Mouse (Mus musculus) frontal cortex, postnatal 36 days (tissue): ENCODE measurements at regions not wholly inside any gene's neighbourhood (a gene's known extent, or its start where the extent isn't known, plus 50 kb on each side); places are given as distances from the start of the nearest gene placed in this dataset.
"Not testable (repeated sequence)": the region's sequence is repeated elsewhere in the genome, so short reads cannot be mapped to it uniquely, and the experiment has no call there.

Experiments
- DNase-seq, 2 experiments: peaks; one replicate each; pipeline ENCODE4 v3.0.0; 2022; ENCODE audit warnings: low spot score in 2 of 2

DNA sequence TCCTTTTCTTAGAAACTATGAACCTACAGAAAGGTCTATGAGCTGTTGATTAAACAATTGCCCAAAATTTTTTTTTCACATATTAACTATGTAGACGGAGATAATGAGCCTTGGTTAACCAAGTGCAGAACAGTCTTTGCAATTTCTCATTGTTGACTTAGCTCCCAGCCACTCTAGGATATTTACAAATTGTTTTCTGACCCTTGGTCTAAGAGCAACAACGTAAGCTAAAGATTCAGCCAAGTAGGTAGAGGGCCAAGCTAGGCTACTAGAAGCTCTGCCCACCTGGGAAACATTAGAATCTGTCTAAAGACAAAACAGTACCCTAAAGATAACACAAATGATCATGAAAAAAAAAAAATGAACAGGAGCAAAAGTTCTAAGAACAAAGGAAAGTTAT is 67.5 kb upstream of the Map9 start:
- no peak for DNase-seq

DNA sequence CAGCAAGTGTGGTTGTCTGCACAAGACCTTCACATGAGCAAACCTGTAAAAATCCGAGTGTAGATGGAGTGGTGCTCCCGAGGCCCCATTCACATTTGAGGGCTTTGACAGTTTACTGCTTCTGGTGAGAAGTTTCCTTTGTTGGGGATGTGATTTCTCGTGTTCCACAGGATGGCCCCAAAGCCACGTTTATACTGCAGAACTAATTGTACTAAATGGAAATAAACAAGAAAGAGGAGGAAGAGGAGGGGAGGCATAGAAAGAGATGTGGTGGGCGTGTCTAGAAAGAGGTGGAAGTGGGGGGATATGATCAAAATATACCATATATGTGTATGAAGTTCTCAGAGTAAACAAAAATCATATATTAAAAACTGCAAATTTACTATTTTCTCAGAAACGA is 68.8 kb upstream of the Map9 start:
- DNase-seq = no peak

DNA sequence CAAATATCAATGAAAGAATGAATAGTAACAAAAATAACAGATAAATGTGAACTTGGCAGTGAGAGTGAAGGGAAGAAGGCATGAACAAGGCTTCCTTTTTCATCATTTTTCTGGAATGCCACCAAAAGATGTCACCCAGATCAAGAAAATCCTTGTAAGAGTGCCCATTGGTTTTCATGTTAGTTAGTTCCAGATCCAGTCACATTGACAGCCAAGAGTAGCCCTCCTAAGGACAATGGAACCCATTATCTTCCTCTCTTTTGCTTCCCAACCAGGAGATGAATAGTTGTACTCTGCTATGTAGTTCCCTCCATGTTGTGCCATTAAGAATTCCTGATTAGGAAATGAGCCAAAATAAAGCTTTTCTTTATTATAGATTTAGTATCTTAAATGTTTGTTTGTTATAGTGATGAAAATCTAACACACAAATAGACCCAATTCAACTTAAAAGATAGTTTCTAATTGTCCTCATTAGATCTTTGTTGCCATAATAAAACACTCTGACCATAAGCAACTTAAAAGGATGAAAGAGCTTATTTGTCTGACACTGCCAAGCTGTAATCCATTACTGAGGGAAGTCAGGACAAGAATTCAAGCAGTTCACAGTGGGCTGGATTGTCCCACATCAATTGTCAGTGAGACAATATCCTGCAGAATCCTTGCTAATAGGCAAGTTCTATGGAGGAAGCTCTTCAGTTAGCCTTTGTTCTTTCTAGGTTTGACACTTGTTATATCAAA is 80.7 kb upstream of the Map9 start:
- DNase-seq = no peak

DNA sequence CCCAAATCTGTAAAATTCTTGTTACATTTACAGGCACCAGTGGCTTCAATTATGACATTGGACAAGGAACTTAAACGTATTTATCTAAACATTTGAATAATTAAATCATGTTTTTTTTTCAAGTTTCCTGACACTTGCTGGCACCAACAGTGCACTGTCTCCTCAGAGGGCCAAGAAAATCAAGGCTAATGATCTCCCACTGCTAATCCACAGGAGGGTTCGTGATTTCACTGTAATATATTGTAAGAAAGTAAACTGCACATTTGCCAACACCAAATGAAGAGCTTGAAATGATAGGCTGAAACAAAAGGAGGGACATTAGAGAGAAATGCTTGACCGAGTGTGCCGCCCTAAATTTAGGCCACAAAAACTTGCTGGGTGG is 82.0 kb upstream of the Map9 start:
- no peak for DNase-seq

DNA sequence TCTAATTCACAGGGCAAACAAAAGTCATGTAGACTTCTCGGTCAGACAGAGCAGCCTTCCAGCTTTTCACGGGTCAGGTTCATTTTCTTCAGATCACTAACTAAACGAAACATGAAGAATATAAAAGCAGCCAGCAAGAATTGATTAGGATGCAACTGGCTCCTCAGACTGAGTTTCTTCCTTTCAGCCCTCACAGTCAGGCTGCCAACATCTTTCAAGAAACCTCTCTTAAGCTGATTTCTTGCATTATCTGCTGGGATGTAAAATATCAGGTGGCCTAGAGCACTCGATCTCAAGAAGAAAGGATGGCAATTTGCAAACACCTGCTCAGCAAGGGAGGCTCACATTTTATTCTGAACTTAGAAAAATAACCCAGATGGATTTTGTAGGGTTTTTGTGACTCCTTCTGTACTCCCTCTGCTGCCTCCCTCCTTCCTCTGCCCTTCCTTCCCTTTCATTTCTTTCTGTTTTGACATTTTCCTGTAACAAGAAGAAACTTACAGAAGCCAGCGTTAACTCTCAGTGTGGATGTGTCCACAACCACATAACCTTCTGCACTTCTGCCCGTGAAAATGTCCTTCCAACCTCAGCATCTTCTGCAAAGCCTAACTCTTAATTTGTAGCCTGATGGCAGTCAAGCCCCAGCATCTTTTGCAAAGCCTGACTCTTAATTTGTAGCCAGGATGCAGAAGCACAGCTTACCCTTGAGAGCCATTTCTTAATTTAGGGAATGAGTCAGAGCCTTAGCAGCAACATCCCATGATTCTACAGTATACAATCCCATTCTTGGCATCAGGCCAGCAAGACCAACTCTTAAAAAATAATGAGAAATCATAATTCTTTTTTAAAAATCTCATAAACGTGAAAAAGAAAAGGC is 82.7 kb upstream of the Map9 start:
- DNase-seq = peak; percentile 48 to 71

DNA sequence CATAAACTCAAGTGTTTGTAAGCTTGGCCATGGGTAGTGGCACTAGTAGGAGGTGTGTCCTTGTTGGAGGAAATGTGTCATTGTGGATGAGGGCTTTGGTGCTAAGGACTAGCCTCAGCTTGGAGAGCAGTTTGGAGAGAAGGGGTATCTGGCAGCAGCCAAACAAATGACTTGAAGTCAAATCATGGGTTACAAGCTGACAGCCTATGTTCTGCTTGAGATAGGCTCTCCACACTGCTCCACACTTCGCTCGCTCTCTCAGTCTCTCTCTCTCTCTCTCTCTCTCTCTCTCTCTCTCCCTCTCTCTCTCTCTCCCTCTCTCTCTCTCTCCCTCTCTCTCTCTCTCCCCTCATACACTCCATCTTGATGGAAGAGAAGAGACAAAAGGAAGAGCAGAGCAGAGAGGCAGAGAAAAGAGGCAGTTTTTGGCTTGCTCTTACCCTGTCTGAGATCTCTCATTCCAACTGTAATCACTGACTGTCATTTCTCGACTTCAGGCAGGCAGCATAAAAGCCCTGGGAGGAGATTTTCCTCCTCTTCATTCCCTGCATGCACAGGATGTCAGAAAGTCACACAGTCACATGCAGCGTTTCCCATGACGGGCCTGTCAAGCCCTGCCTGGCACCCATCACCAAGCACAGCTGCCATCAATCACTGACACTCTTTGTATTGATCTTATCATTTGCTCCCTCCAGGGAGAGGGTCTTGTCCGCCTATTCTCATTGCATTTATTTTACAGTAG is 83.5 kb upstream of the Map9 start:
- no peak for DNase-seq

DNA sequence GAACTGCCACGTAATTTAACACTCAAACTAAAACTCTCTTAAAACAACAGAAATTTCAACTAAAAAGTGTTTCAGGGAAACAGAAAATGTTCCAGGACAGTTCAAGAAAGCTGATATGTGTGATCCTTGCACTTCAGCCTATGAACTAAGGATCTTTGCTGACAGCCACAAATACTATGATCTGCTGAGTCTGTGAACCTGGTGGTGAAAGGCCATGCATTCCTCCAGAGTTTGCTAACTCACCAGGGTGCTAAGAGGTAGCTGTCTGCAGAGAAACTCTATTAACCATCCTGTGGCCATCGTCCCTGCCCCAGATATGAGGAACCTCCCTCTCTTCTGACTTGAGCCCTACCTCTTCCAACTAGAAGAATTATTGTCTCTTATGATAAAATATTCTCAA is 84.3 kb upstream of the Map9 start:
- not testable (repeated sequence) for DNase-seq

DNA sequence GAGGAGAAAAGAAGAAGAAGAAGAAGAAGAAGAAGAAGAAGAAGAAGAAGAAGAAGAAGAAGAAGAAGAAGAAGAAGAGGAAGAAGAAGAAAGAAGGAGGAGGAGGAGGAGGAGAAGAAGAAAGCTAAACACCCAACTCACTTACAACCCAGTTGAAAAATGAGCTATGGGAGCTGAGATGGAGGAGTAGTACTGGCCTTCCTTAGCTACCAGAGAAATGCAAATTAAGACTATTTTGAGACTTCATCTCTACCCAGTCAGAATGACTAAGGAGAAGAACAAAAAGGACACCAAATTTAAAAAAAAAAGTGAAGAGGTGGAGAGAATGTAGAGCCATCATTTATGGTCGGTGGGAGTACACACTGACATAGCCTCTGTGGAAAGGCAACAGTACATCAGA is 85.9 kb upstream of the Map9 start:
- DNase-seq = no peak

DNA sequence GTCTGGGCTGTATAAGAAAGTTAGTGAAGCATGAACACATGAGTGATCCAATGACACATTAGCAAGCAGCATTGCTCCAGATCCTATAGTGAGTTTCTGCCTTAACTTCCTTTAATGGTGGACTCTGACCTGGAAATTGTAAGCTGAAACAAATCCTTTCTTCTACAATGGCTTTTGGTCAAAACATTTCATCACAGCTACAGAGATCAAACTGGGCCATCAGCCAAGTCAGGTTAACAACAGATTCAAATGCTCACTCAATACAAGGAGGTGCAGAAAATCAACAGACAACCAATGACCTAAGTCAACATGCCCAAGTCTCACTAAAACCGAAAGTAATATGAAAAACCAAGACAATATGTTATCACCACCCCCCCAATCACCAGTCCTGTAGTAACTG is 91.9 kb upstream of the Map9 start:
- DNase-seq = no peak

DNA sequence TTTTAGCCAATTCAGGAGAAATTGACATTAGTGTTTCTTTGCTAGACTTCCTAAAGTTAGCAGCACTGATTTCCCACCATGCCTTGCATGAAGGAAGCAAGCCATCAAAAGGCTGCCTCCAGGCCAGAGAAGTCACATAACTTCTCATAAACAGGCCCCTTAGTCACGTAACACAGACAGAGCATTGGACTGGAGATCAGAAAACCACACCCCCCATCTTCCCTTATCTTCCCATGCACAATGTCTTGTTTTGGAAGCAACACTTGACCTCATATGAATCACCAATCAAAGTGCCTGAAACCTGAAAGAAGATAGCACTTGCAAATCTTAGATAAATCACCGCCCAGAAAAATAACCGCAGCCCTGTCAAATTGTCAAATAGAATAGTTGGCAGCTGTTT is 95.9 kb upstream of the Map9 start:
- DNase-seq = no peak

DNA sequence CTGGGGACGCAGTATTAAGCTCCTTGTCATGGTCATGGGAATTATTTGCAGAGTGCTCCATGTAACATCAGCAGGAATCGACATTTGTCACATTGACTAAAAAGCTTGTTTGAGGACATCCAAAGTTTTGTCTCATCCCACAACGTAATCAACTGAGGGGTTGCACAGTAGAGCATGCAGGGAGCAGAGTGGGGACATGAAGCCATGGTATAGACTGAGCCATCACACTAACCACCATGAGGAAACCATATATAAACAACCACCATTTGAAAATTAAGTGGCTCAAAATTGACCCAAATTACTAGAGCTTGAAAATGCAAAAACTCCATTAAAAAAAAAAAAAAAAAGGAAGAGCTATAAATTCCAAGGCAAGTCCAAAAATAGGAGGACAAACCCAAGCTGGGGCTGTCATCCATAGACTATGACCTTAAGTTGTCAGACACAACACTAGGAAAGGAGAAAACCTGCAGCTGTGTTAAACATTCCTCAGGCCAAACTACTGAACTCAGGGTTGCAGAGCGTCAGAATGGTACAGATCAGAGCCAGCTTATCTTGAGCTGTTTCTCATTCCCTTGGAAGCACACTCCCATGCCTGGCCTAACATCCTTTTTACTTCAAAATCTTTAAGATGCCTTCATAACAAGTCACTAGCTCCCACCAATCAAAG is 97.7 kb upstream of the Map9 start:
- DNase-seq = no peak

DNA sequence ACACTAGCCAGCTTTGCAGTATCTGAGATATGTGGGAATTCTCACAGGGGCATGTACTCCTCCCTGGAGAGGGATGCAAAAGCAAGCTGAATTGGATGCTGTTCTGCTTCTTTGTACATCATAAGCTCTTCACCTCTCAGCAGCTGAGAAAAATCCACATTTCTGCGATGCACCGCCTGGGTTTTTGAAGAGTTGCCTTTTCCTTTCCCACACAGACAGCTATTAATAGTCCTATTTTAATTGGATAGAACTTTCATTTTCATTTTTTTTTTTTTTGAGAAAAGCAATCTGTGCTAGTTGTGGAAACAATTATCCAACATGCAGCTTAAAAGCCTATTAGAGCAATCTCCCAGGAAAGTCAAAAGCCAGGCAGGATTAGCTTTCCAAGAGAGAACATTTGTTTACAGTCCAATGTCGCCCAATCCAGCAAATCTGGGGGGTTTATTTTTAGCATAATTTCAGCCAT is 105.2 kb upstream of the Gucy1a1 start:
- DNase-seq = peak; percentile 46 to 73

DNA sequence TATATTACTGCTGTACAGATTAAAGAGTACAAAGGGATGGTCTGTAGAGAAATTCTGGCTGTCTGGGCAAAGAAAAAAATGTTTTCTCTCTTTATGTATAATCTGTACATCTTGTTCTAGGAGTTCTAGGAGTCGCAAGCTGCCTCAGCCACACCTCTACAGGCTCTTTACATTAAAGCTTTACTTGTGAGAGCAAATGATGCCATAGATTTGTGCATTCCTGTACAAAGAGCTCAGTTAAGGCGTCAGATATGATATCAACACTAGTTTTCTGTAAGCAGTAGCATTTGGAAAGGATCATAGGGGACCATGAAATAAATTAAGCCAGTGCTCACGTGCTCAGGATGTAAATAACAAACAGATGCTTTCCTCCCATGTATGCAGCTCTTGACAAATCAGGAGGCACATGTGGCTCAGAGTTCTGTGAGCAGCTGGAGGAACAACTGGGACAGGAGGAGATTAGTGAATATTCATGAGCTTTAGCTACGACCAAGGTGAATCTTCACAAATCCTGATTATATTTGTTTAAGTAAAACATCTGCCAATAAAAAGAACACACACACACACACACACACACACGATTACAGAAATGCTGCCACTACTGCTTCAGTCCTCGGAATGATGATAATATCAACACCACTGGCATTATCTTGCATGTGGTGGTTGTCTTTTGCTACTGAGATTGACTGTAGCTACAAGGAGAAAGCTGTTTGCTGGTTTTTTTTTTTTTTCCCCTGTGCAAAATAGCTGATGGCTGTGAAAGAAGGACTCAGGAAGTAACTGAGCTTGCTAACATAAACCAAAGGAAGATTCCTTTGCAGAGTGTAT is 104.6 kb upstream of the Gucy1a1 start:
- DNase-seq = peak in 1 of 2 experiments; percentile 19

DNA sequence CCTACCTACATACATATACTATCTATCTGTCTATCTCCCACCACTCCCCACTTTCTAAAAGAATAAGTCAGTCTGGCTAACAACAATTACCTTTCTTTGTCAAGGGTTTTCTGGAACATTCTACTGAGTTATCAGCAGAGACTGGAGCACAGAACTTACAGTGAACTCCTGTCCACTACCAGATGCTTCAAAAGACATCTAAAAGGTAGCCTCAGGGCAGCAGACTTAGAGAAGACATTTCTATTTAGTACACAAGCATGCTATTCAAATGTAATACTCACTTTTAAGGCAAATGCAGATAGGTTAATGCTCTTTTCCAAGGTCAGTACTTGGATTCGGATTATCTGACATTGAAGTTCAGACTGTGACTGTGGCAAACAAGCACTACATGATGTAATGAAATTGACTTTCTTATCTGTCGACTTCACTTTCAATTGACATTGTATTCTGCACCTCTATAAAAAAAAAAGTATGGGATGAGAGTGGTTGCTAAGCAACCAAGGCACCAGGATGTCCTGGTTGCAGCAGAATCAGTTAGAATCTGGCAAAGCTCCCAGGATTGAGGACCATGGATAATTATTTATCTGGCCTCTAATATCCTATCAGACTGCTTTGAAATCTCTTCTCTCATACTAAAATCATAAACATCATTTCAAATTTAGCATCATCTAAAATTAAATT is 90.9 kb upstream of the Gucy1a1 start:
- peak in 1 of 2 experiments; percentile 4 for DNase-seq

DNA sequence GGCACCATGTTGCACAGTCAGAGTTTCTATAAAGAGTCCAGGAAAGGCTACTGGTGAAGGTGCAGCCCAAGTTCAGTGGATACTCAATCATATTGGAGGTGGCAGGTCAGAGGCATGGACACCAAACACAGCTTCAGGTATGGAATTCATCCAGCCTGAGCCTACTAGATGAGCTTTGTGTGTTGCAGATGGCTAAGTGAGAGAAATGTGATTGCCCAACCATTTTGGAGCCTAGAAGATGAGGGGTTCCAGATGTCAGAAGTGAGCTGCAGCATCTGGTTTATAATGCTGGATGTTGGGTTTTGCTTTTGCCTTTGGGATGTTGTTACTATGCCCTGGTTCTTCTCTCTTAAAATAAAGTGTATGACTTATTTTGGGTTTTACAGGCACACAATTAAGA is 88.7 kb upstream of the Gucy1a1 start:
- no peak for DNase-seq

DNA sequence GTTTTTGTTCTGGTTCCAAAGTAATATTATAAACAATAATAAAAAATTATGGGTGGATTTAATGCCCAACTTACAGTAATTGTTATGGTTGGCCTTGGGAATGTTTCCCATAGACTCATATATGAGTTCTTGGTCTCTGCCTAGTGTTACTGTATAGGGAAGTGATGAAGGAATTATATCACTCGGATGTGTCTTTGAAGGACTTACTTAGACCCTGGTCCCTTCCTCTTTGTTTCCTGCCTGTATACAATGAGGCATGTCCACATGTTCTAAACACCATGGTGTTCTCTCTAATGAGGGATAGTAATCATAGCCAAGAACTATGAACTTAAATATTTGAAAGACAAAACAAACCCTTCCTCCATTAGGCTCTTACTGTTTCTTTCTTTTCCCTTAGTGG is 77.8 kb upstream of the Gucy1a1 start:
- no peak for DNase-seq

DNA sequence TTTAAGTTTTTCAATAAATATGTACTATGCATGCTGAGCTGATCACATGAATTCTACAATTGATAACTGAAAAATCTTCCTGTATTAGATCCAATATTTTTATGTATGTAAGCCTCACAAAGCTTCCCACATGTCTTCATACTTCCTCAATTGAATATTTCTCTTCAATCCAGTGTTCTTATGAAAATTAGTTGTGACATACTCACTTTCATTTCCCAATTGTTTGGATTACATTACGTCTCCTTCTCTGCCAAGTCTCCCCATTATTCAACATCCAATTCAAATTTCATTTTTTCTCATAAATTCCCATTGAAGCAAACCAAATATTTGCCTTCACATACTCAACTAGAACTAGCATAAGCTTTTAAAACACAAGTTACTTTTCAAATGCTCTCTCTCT is 76.3 kb upstream of the Gucy1a1 start:
- no peak for DNase-seq

DNA sequence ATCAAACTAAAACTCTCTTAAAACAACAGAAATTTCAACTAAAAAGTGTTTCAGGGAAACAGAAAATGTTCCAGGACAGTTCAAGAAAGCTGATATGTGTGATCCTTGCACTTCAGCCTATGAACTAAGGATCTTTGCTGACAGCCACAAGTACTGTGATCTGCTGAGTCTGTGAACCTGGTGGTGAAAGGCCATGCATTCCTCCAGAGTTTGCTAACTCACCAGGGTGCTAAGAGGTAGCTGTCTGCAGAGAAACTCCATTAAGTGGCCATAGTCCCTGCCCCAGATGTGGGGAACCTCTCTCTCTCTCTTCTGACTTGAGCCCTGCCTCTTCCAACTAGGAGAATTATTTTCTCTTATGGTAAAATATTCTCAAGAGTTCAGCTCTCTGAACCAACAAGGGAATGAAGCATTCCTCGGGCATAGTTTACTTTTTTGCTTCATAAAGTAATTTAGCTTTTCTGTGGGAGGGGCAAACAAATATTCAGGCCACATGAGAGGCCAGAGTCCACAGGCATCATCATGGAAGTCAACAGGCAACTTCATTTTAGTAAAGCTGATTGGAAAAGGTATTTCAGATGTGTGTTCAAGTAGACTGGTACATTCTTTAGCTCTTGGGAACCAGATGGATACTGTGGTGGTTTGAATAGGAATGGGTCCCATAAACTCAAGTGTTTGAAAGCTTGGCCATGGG is 73.8 kb upstream of the Gucy1a1 start:
- not testable (repeated sequence) for DNase-seq

DNA sequence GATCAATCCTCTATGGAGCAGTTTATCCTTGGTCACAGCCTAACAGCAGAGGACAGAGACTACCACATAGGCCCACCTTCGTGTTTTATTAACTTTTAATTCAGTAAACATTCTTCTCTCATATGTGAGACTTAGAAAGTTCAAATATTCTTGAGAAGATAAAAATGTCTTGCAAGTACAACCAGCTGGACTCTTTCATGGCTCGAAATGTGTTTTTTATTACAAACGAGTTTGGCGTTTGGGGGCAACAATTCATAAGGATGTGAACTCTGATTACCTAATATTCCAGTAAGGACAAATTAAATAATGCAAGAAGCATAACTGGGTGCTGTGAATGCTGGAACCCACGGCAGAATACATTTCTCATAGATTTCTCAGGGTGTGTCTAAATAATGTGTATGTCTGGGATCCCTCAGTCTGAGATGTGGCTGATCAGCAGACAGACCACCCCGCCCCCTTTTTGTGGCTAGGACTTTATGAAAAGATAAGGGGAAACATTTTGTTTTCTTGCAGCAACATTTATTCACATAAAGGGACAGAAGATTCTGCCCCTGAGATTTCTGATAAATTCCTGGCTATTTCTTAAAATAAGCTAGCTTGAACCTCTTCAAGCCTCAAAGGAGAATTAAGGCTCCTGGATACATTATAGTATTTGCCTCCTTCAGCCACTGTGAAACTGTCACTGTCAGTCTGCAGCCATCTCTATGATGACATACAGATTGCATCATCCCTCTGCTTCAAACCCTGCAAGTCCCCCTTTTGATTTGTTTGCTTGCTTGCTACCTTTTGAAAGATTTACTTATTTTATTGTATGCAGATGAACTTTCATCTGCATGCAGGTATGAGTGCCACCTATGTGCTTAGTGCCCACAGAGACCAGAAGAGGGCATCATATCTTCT is 69.2 kb upstream of the Gucy1a1 start:
- DNase-seq = no peak
